Mouse (Mus musculus) T-helper 17 cell (primary cell): ENCODE data around the gene Atg9b.

Experiments
- in situ Hi-C, 2 experiments: fragments of 300-600 bp; cut with MboI, MseI; formaldehyde crosslinking; loops; 1 replicate in 1 of 2; 2 replicates in 1 of 2; pipeline ENCODE4 v1.15.1; 2025; ENCODE audit warnings: high pct_unique_total_duplicates in 2 of 2

The Atg9b gene

DNA sequence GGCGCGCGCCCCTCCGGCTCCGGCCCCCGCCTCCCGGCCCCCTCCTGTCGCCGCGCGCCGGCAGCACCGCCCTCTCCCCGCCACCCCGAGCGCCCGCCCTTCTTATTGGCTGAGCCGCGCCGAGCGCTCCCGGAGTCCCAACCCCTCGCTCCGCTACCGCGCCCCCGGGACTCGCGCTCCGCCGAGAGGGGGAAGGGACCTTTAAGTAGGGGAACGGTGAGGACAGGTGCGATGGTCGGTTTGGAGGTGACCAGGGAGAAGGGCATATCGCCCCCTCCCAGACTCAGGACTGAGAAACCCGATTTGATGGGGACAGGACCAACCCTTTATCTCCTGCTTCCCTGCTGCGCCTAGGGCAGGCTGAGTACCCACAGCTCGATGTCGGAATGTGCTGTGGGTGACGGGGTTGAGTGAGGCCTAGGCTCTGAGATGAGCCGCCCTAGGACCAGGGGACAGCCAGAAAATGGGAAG lies 40.2 kb downstream of the Atg9b start:
- in situ Hi-C loops = no loop called here

DNA sequence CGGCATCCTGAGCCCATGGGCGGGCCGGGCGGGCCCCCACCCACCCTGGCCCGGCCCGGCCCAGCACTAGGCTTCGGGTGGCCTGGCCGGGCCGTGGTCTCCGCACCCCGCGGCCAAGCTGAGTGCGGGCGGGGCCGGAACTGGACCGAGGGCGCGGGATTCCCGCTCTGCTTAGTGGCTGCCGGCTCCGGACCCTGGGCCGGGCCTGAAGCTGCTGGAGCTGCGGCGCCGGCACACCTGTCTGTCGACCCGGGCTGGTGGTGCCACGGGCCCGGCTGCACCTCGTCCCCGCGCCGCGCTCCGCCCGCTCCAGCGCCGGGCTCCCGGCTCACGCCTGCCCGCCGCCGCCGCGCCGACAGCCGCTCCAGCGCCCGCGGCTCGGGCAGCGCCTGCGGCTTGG lies 40.7 kb downstream of the Atg9b start, which contains the start of gene Kcnh2:
Gene Kcnh2 (minus strand): TSS at position 327 of the 400 bp plus-strand sequence.
- in situ Hi-C loops = no loop called here

DNA sequence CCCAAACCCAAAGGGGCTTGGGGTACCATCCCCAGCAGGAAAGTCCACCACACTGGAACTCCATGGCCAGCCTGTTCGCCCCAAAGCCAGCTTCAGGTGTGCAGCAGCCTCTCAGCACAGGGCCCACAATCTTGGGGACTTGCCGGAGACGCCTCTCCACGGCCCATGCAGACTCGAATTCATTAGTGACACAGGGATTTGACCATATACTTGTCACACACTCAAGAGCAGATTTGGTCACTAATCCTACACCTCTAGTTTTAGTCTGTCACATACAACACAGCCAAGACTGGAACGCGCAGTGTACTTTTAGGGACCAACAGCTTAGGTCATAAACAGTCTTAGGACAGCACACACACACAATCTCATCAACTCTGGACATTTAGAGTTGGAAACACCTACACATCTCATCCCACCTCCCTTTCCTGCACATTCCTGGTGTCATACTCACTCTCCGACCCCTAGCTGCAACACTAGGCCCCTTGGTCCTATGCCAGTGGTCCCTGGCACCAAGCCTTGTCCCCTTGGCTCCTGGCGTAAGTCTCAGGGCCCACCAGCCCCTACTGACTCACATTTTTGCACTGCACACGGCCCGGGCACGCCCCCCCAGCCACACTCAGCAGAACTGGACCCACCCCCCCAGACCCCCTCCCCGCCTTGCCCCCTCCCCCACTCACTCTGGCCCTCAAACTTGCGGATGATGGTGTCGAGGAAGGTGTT lies 41.3 kb downstream of the Atg9b start:
- in situ Hi-C loops = no loop called here

- in situ Hi-C loops = no loop called here
Measured at GRCm38 (mm10) chr5:24350073-24350472, 41.9 kb downstream of the Atg9b start.

DNA sequence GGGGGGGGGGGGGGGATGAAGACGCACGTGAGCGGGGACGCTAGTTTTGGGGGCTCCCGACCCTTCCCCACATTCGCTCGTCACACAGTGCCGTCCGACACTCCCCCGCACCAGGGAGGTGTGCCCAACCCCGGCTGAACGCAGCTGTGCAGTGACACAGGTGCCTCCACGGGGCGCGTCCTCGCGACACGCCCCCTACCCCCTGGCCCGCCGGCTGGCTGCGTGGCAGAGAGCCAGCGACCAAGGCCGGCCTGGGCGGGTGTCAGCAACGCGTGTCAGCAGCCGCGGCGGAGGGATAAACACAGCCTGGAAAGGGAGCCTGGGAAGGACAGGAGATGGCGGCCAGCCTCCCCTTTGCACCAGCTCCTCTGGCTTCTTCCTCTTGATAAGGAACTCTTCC lies 43.4 kb downstream of the Atg9b start:
- in situ Hi-C loops = no loop called here

DNA sequence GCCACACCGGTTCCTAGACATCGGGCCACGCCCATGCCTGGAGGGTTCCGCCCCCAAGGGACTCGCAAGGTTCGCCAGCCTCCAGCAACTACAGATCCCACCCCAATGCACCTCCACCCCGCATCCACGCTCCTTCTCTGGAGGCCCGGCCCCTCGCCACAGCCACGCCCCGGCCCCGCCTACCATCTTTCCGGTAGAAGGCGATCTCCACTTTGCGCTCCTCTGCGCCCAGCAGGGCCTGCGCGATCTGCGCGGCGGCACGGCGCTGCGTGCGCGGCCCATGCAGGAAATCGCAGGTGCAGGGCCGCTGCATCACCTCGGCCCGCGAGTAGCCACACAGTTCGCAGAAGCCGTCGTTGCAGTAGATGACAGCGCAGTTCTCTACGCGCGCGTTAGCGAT lies 43.8 kb downstream of the Atg9b start:
- in situ Hi-C loops = no loop called here

DNA sequence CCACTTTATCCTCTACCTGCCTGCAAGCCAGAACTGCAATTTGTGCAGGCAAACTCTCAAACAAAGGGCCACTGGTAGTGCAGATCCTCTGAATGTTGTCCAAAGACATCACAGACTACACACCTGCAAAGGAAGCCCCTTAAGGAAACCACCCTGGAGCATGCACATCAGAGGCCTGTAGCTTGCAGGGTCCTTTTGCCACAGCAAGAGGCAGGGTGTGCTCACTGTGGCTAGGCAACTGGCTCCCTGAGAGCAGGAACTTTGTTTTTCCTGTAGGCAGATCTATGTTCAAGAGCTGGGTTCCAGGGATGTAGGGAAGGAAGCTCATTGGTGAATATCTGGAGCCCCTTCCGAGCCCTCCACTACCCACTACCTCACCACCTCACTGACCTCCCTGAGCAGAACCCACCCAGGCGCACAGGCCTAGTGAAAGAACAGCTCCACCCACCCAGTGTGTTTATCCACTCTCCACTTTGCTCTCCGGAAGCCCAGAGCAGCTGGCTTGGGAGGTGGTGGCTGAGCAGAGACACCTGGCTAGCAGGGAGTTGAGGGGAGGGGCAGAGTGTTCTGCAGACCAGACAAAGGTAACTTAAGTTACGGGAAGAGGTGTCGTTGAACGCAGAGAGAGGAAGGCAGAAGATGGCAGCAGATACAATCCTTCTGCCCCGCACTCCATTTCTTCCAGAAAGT lies 44.6 kb downstream of the Atg9b start:
- in situ Hi-C loops = no loop called here

GRCm38 (mm10) chr5:24346313-24346712 lies 45.6 kb downstream of the Atg9b start:
- in situ Hi-C loops = no loop called here

- in situ Hi-C loops = no loop called here
Measured at GRCm38 (mm10) chr5:24344477-24345051, 47.4 kb downstream of the Atg9b start.

DNA sequence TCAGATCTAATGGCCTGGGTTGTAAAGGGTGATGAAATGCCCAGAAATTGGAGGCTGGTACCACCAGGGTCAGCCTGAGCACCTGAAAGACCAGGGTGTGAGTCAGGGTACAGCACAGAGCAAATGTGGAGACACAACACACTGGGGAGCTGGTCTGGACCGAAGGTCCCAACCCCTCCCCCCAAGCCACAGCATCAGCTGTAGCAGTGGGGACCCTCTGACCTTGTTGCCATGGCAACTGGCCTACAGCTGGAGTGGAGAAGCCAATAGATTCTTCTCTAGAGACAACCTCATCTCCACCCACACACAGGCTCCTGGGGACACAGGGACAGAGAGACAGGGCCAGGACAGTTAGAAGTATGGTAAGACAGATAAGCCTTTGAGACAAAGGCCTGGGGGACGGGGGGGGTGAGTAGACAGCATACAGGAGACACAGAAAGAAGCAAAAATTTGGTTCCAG lies 47.9 kb downstream of the Atg9b start:
- in situ Hi-C loops = no loop called here

DNA sequence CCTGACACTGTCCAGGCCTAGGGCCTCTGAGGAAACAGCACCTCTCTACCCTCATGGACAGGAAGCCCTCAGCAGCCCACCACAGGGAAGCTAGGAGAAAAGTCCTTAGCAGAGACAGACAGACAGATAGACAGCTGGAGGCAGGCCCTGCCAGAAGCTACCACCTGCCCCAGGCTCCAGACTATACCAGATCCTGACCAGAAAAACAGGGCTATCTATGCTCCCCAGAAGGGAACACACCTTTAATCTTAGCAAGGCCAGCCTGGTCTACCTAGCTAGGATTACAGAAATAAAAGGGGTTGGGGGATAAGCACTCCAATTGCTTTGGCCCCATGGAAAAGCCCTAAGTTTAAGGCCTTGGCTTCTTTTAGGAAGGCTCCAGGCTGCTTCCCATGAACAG lies 48.6 kb downstream of the Atg9b start:
- in situ Hi-C loops = no loop called here

- in situ Hi-C loops = no loop called here
Measured at GRCm38 (mm10) chr5:24342966-24343365, 49.0 kb downstream of the Atg9b start.

GRCm38 (mm10) chr5:24342205-24342963 lies 49.6 kb downstream of the Atg9b start:
- in situ Hi-C loops = no loop called here

GRCm38 (mm10) chr5:24337821-24338220 lies 54.1 kb downstream of the Atg9b start:
- in situ Hi-C loops = no loop called here

GRCm38 (mm10) chr5:24337366-24337765 lies 54.6 kb downstream of the Atg9b start:
- in situ Hi-C loops = no loop called here

DNA sequence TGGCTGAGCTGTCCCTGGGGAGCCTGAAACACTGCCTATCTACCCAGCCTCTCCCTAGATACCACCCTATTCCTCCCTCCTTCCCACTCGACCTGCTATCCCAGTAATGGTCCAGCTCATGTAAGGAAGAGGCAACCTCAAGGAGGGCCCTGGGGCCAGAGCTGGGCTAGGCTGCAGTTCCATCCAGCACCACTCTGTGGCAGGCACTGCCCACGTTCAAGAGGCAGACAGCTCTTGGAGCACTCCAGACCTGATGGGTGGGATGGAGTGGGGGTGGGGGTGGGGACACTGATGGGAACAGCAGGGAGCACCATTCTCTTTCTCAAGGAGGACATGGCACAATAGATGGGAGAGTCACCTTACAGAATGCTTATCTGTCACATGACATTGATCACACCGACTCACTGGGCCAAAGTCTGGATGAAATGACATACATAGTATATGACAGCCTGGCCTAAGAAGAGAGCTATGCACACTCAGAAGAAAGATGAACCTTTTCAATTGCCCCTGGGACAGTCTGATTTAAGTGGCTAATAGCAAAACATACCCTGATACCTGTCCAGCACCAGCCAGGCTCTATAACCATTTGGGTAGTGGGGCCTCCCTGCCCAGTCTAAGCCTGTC lies 55.9 kb downstream of the Atg9b start:
- in situ Hi-C loops = no loop called here

GRCm38 (mm10) chr5:24334749-24335148 lies 57.2 kb downstream of the Atg9b start:
- in situ Hi-C loops = no loop called here
